Mouse (Mus musculus) heart, embryonic 13.5 days (tissue): ENCODE measurements around the gene Gpc6. TPM values are rescaled to one million over a fixed set of nuclear protein-coding genes. Genes with fewer than 3 reads are reported as not detected.
A peak's percentile ranks its signal among the peaks of the same experiment; 100 is the strongest.

Experiments
- ATAC-seq: fragments of 200-750 bp; cut with Nextera tagmentation; 2 replicates; pipeline ENCODE4 v1.8.0; 2017; ENCODE audit warnings: moderate TSS enrichment; ENCODE audit not compliant: insufficient number of reproducible peaks, low FRiP score, low TSS enrichment; ENCODE audit errors: extremely low read depth
- H3K27ac ChIP-seq: fragments of 300-500 bp; sonication (generic); replicated peaks from 2 replicates; pipeline ENCODE4 v1.5.1; 2015; ENCODE audit warnings: moderate library complexity, mild to moderate bottlenecking, inconsistent platforms
- H3K27me3 ChIP-seq: fragments of 300-500 bp; sonication (generic); replicated peaks from 2 replicates; pipeline ENCODE4 v1.6.1; 2015; ENCODE audit warnings: mild to moderate bottlenecking, inconsistent platforms
- H3K36me3 ChIP-seq: fragments of 300-500 bp; sonication (generic); 2 replicates; pipeline ENCODE4 v1.6.1; 2015; ENCODE audit warnings: mild to moderate bottlenecking, inconsistent platforms
- H3K4me1 ChIP-seq: fragments of 300-500 bp; sonication (generic); 2 replicates; pipeline ENCODE4 v1.6.1; 2015; ENCODE audit warnings: inconsistent platforms
- H3K4me2 ChIP-seq: fragments of 300-500 bp; sonication (generic); 2 replicates; pipeline ENCODE4 v1.6.1; 2015; ENCODE audit warnings: inconsistent platforms, mild to moderate bottlenecking, moderate library complexity
- H3K4me3 ChIP-seq: fragments of 300-500 bp; sonication (generic); 2 replicates; pipeline ENCODE4 v1.5.1; 2015; ENCODE audit warnings: moderate library complexity, mild to moderate bottlenecking, inconsistent platforms
- H3K9ac ChIP-seq: fragments of 300-500 bp; sonication (generic); 2 replicates; pipeline ENCODE4 v1.6.1; 2015; ENCODE audit warnings: inconsistent platforms, mild to moderate bottlenecking, moderate library complexity
- H3K9me3 ChIP-seq: fragments of 300-500 bp; sonication (generic); 2 replicates; pipeline ENCODE4 v1.6.1; 2016; ENCODE audit warnings: inconsistent platforms
- WGBS: fragments of 180-500 bp; shearing (Covaris S2); methylation state at CpG from one replicate; pipeline ENCODE4 v1.1.7; 2015; ENCODE audit warnings: mixed read lengths; 5-methylcytosine and 5-hydroxymethylcytosine counted together
- polyA plus RNA-seq: library from polyadenylated mRNA; unstranded; fragments of >200 nt; fragmentation: Nextera tagmentation; extraction: Ambion mirVana; gene quantifications from 2 replicates; pipeline ENCODE4 v1.2.1, GENCODE M21; 2015

The Gpc6 gene
- polyA plus RNA-seq, 1 experiment from 2014 or later: 13.1 TPM

DNA sequence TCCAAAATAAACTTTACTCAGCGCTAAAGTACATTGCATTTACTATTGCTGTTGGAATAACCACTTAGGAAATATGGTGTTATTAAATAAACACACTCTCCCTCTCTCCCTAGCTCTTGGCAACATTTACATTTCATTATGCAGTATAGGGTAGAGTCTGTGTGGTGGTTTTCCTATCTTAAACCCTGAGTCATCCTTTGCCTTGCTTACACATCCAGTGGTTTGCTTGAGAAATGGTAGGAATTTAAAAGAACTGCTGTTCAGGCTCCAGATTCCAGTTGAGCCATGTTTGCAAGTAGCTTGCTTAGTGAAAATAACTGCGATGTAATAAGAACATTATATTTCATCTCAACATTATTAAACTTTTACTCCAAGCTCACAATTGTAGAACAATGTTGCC is 3.3 kb downstream of the Gpc6 start:
- H3K9me3 ChIP-seq: no peaks in the 10 kb centered on the region
- peaks cover 4% of the 10 kb centered on the region; the same call in 1 of the 2 replicates for H3K27me3 ChIP-seq
- peak overlapping the region; percentile 83 for H3K4me3 ChIP-seq
- H3K9ac ChIP-seq: 0 out of 2 replicates have a peak overlapping the region, but pooled peaks have one; percentile 88
- H3K36me3 ChIP-seq: no peaks in the 10 kb centered on the region
- ATAC-seq: no peak
- WGBS: 45% methylated on average over 2 of the region's 2 CpGs
- H3K4me1 ChIP-seq: peaks cover 21% of the 10 kb centered on the region
- peak overlapping the region; percentile 99 for H3K4me2 ChIP-seq
- H3K27ac ChIP-seq: 0 out of 2 replicates have a peak overlapping the region, but pooled peaks have one; percentile 13

DNA sequence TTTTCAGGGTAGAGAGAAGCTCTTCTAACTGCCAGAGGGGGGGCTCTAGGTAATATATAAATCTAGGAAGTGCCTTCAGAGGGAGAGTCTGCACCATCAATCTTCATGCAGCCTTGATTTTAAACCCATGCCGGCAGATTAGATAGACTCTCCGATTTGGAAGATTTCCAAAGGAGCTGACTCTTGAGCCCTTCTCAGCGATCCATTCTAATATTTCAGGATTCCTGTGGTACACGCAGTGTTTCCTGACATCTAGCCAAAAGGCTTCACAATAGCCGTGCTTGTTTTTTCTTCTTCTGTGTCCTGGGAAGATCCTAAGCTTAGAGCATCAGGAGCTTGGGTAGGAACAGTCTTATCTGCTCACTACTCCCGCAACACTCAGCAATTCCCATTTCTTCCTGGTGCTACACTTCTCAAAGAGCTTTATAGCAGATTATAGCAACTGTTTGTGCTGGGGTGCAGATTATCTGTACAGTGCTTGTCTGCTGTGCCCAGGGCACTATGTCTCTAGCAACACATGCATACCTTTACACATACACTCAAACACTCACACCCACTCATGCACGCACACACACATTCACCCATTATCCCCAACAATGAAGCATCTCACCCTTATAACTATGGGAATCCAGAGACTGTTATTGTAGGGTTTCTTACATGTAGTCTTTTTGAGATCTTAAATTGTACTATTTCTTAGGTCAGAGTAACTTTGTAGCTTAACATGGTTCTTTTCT is 3.8 kb downstream of the Gpc6 start:
- WGBS: 36% methylated on average over 7 of the region's 7 CpGs

DNA sequence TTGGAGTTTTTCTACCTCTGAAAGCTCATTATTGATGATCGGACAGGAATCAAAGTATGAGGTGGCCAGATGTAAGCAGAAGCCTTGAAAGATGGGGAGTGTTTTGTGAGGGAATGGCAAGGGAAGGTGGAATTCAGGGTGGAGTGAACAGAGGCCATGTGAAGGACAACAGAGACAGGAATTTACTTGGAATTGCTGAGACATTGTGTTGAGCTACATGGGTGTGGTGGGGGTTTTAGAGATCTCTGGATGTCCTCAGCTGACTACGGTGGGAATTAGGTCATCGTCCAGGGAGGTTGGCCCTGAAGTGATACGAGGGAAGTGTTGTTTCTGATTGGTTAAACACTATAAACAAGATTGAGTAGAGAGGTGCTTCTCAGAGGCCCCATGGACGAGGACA is 8.7 kb downstream of the Gpc6 start:
- Histone ChIP-seq H3K4me2 (no peak overlapping the region), H3K9me3 (no peaks in the 10 kb centered on the region), H3K4me3 (no peak overlapping the region), H3K27me3 (no peaks in the 10 kb centered on the region), H3K9ac (no peak overlapping the region), H3K4me1 (peaks cover 8% of the 10 kb centered on the region), H3K36me3 (no peaks in the 10 kb centered on the region), H3K27ac (no peak overlapping the region)
- 43% methylated on average over 5 of the region's 5 CpGs for WGBS
- no peak for ATAC-seq

More for the DNA sequence above, 3.8 kb downstream of the Gpc6 start:
- peak overlapping the region; percentile 99 for H3K4me2 ChIP-seq
- H3K4me3 ChIP-seq: 0 out of 2 replicates have a peak overlapping the region, but pooled peaks have one; percentile 83
- H3K36me3 ChIP-seq: no peaks in the 10 kb centered on the region
- no peak for ATAC-seq
- peaks cover 1% of the 10 kb centered on the region; the same call in 1 of the 2 replicates for H3K27me3 ChIP-seq
- no peak overlapping the region for H3K27ac ChIP-seq
- H3K4me1 ChIP-seq: peaks cover 23% of the 10 kb centered on the region
- H3K9ac ChIP-seq: no peak overlapping the region
- no peaks in the 10 kb centered on the region for H3K9me3 ChIP-seq

DNA sequence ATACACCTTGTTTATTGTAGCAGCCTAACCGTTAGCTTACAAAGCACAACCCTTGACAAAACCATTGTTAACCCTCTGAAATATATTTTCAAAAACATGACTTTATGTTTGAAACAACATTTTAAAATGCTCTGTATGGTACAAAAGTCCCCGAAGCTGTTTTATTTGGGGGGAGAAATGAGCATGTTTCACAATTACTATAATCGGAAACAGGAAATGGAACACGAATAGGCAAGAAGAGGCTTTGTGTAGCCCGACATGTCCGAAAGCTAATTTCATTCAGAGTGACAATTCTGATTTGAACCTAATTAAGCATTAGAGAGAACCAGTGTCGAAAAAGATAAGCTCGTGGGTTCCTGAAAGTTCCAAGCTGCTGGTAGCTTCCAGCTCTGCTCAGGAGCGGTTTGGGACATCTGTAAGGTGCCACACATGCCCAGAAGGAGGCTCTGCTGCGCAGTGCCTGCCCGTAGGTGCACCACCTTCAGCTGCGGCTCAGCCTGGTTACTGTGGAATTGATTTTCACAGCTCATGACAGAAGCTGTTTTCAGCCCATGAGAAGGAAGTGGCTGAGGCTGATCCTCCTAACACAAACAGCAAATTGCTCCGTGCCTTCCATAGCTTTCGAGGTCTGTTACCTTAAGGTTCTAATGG is 12.9 kb downstream of the Gpc6 start:
- ATAC-seq: no peak
- Histone ChIP-seq H3K27ac (no peak overlapping the region), H3K9ac (no peak overlapping the region), H3K9me3 (no peaks in the 10 kb centered on the region), H3K4me1 (peaks cover 3% of the 10 kb centered on the region; the same call in 1 of the 2 replicates), H3K4me3 (no peak overlapping the region), H3K36me3 (no peaks in the 10 kb centered on the region), H3K4me2 (no peak overlapping the region), H3K27me3 (no peaks in the 10 kb centered on the region)
- 71% methylated on average over 14 of the region's 14 CpGs for WGBS

DNA sequence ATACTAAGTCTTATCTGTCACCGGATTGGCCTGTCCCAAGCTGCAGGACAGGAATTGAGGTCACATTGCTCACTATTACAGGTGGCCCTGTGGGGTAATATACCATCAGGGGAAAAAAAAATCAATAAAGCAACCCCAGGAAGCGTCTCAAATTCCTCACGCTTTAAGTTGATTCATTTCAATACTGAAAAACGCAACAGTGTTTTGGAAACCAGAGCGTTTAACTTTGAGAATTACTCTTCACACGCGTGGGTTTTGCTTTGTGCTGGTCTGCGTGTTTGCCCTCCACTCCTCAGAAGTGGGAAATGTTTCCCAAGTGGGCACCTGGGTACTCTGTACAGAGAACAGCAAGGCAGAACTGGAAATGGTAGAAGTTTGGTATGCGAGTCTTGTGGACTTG is 13.6 kb downstream of the Gpc6 start:
- Histone ChIP-seq H3K9me3 (no peaks in the 10 kb centered on the region), H3K36me3 (no peaks in the 10 kb centered on the region), H3K4me3 (no peak overlapping the region), H3K27me3 (no peaks in the 10 kb centered on the region), H3K4me1 (peaks cover 3% of the 10 kb centered on the region; the same call in 1 of the 2 replicates), H3K9ac (no peak overlapping the region), H3K27ac (no peak overlapping the region), H3K4me2 (no peak overlapping the region)
- ATAC-seq: no peak
- WGBS: 83% methylated on average over 9 of the region's 9 CpGs

DNA sequence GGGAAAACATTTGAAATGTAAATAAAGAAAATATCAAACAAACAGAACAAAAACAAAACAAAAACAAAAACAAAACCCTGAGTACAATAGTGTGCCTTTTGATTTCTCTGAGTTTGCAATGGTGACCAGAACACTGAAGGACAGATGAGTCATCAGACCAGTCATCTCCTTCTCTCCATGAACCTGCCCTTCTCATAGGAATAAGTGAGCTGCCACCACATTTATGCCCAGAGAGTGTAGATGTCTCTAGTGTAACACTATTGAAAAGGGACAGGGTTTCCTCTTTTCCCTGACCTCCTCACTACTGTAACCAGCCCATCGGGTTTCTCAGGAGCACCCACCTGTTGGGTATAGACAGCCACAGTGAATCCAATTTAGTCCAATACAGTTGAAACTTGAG is 14.4 kb downstream of the Gpc6 start:
- Histone ChIP-seq H3K9ac (no peak overlapping the region), H3K4me3 (no peak overlapping the region), H3K4me2 (no peak overlapping the region), H3K27ac (no peak overlapping the region), H3K4me1 (no peaks in the 10 kb centered on the region), H3K36me3 (0 out of 2 replicates have a peak, but pooled peaks cover 4% of the 10 kb centered on the region), H3K9me3 (peaks cover 5% of the 10 kb centered on the region; the same call in 1 of the 2 replicates), H3K27me3 (no peaks in the 10 kb centered on the region)
- ATAC-seq: no peak
- 79% methylated on average over 1 of the region's 1 CpGs for WGBS

DNA sequence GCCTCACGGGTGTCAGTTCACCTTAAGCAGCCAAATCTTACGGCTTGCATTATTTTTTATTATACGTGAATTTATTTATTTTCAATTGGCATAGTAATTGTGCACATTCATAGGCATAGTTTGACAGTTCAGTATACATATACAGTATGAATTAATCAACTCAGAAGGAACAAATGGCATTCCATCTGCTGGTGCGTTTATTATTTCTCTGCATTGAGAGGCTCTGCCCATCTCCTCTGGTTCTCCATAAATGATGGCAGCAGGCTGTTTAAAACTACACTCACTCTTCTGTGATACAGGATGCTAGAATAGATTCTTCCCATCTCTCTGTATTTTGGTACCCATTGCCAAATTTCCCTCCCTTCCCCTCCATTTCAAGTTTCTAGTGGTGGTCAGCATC is 16.7 kb downstream of the Gpc6 start:
- H3K36me3 ChIP-seq: 0 out of 2 replicates have a peak, but pooled peaks cover 4% of the 10 kb centered on the region
- peaks cover 5% of the 10 kb centered on the region; the same call in 1 of the 2 replicates for H3K9me3 ChIP-seq
- no peak overlapping the region for H3K9ac ChIP-seq
- no peak overlapping the region for H3K4me3 ChIP-seq
- WGBS: 83% methylated on average over 4 of the region's 4 CpGs
- no peak overlapping the region for H3K27ac ChIP-seq
- no peak for ATAC-seq
- no peak overlapping the region for H3K4me2 ChIP-seq
- no peaks in the 10 kb centered on the region for H3K27me3 ChIP-seq
- H3K4me1 ChIP-seq: no peaks in the 10 kb centered on the region

DNA sequence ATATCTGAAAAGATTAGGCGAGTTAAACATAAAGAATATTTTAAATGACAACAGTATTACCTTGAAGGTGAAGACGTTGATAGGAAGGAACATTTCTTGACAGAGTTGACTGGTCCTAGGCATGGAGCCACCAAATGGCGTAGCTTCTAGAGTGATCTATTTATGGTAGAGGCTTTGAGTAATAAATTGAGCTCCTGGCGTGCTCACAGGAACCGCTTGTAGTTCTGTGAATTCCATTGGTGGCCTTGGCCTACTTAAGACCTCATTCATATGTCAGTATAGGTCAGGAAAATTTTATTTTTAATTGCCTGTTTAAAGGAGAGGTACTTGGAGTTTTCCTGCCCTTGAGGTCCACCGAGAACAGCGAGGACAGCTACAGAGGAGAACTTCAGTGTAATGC is 18.6 kb downstream of the Gpc6 start:
- Histone ChIP-seq H3K4me1 (no peaks in the 10 kb centered on the region), H3K9me3 (peaks cover 5% of the 10 kb centered on the region; the same call in 1 of the 2 replicates), H3K4me2 (no peak overlapping the region), H3K4me3 (no peak overlapping the region), H3K36me3 (peaks cover 4% of the 10 kb centered on the region; the same call in 1 of the 2 replicates), H3K27me3 (no peaks in the 10 kb centered on the region), H3K9ac (no peak overlapping the region), H3K27ac (no peak overlapping the region)
- 78% methylated on average over 7 of the region's 7 CpGs for WGBS
- ATAC-seq: no peak

DNA sequence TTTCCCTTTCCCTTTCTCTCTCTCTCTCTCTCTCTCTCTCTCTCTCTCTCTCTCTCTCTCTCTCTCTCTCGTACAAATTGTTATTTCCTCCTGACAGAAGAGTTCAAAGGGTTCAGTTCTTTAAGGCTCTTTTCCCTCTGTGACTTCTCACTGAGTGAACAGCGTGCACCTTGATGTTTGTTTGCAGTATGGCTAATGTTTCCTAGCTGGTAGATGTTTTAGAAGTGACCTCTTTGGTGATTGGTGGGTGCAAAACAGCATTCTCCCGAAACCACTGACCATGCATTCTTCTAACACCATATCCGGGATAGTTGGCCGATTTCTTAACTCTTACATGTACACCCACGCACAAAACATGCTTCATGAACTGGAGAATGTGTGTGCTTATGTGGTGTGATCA is 20.9 kb downstream of the Gpc6 start:
- WGBS: 76% methylated on average over 6 of the region's 6 CpGs
- H3K4me3 ChIP-seq: no peak overlapping the region
- peaks cover 4% of the 10 kb centered on the region; the same call in 1 of the 2 replicates for H3K36me3 ChIP-seq
- H3K9me3 ChIP-seq: peaks cover 5% of the 10 kb centered on the region; the same call in 1 of the 2 replicates
- no peak overlapping the region for H3K27ac ChIP-seq
- H3K4me1 ChIP-seq: no peaks in the 10 kb centered on the region
- ATAC-seq: no peak
- H3K27me3 ChIP-seq: no peaks in the 10 kb centered on the region
- H3K4me2 ChIP-seq: no peak overlapping the region
- H3K9ac ChIP-seq: no peak overlapping the region

DNA sequence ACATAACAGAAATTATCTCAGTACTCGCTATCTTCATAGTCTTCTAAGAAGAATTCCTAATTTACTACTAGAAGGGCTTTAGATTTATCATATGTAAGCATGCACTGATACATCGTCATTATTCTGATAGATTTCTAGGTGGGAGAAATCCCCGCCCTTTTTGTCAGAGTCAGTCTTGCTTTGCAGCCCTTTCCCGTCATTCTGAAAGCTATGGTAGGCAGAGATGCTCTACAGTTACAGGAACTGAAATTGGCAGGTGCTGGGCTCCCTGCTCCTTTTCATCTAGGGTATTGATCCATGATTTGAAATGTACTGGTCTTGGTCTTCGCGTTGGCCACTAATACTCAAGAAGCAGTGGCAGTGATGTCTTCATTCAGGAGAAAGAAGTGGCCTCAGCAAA is 22.3 kb downstream of the Gpc6 start:
- Histone ChIP-seq H3K9me3 (peaks cover 5% of the 10 kb centered on the region; the same call in 1 of the 2 replicates), H3K4me1 (no peaks in the 10 kb centered on the region), H3K4me3 (no peak overlapping the region), H3K4me2 (no peak overlapping the region), H3K27me3 (no peaks in the 10 kb centered on the region), H3K9ac (no peak overlapping the region), H3K27ac (no peak overlapping the region), H3K36me3 (peaks cover 7% of the 10 kb centered on the region; the same call in 1 of the 2 replicates)
- WGBS: 85% methylated on average over 6 of the region's 6 CpGs
- ATAC-seq: no peak

DNA sequence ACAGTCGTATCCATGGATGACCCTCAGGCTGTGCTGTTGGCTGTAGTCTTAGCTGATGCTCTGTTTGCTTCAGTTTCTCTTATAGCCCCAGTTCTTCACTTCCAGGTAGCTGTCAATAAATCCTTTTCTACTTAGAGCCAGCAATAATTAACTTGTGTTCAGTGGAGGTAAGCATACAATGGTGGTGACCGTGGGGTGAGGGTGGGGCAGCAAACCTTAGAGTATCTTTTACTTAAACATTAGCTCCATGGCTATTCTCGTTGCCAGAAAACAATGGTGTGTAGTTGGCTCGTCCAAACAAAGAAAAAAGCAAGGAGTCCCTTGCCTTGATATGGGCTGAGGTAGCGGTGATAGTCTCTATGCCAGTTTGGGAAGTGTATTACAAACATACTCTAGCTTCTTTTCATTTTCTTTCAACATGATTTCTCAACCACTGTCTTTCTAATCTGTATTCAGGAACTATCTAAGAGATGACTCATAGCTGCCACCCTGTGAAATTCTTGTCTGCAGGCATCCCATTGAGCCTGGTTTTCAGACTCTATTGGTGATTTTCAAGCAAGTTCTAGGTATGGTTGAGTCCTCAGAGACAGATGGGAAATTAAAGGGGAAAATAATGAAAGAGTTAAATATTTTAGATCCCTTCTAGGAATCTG is 22.9 kb downstream of the Gpc6 start:
- ATAC-seq: no peak
- no peak overlapping the region for H3K4me2 ChIP-seq
- H3K27me3 ChIP-seq: no peaks in the 10 kb centered on the region
- H3K9me3 ChIP-seq: peaks cover 5% of the 10 kb centered on the region; the same call in 1 of the 2 replicates
- peaks cover 7% of the 10 kb centered on the region; the same call in 1 of the 2 replicates for H3K36me3 ChIP-seq
- no peak overlapping the region for H3K4me3 ChIP-seq
- WGBS: 67% methylated on average over 5 of the region's 5 CpGs
- H3K27ac ChIP-seq: no peak overlapping the region
- no peak overlapping the region for H3K9ac ChIP-seq
- no peaks in the 10 kb centered on the region for H3K4me1 ChIP-seq
